Comparison of ENCODE assay signal across 9 mouse cellular contexts in the genomic region with DNA sequence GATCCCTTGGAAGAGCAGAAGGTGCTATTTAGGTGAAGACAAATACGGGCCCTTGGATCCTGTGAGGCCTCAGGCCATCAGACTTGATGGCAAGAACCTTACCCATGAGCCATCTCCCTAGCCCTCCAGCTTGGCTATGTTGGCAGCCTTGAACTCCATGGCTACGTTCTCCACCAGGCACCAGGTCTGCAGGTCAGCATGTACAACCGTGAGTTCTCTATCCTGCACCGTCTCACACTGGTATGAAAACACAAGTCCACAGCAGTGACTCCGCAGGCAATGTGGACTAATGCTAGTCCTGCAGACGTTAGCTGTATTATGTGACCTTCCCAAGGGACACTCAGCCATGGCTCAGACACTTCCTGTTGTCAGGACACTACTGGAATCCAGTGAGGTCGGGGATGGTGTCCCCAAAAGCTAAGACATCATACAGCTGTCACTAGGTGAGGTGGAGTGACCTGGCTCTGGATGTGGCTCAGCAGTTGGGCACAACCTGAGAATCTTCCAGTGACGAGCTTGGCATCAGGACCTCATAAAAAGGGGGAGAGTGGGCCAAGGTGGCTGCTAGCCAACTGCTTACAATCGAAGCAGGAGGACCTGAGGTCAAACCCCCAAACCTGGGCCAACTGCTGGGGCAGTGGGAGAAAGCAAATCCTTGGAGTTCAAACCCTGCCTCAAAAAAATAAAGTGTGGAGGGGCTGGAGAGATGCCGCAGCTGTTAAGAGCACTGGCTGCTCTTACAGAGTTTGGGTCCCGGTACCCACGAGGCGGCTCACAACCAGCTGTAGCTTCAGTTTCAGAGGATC. TPM values are rescaled to one million over a fixed set of nuclear protein-coding genes. Genes with fewer than 3 reads are reported as not detected.
DNase-seq lines count a peak whose midpoint lies in the region; ATAC-seq and TF ChIP-seq lines count a peak whose summit lies in the region.
"Had no signal": no experiment of that assay in that cellular context is flagged by ENCODE, and none has a peak within 500 bp of the region (broad histone marks: within the 10 kb centered on the region; RNA-seq: fewer than 3 reads in every experiment).

No protein-coding gene starts in this region.

- peak; percentile 5 for ATAC-seq in lung, postnatal 0 days
- ATAC-seq in stomach, embryonic 16.5 days (ENCODE audit: insufficient read depth, low FRiP score) = no peak
- ATAC-seq in activated CD4-positive, CD25-positive, alpha-beta regulatory T cell, adult 4 months = no peak

- H3K4me1 ChIP-seq in lung, postnatal 0 days (ENCODE audit: insufficient read depth, low read depth, low read length) = peaks cover 16% of the 10 kb centered on the region; the same call in 1 of the 2 replicates
- peaks cover 31% of the 10 kb centered on the region for H3K4me1 ChIP-seq in stomach, embryonic 16.5 days (ENCODE audit: control insufficient read depth, insufficient read depth, low read length)

- H3K4me2 ChIP-seq in lung, postnatal 0 days (replicated peaks; ENCODE audit: low read depth, low read length) = no peak overlapping the region
- H3K4me2 ChIP-seq in stomach, embryonic 16.5 days (ENCODE audit: low read depth, low read length) = no peak overlapping the region

- 53% methylated on average over 13 of the region's 13 CpGs for WGBS in lung, postnatal 0 days
- WGBS in stomach, embryonic 16.5 days = 70% methylated on average over 13 of the region's 13 CpGs

- no peaks in the 10 kb centered on the region for H3K27me3 ChIP-seq in lung, postnatal 0 days (replicated peaks; ENCODE audit: insufficient read depth, low read length)
- H3K27me3 ChIP-seq in stomach, embryonic 16.5 days (ENCODE audit: control insufficient read depth, insufficient read depth, low read length) = no peaks in the 10 kb centered on the region

- no peaks in the 10 kb centered on the region for H3K36me3 ChIP-seq in lung, postnatal 0 days (ENCODE audit: insufficient read depth, low read length)
- H3K36me3 ChIP-seq in stomach, embryonic 16.5 days (ENCODE audit: control insufficient read depth, insufficient read depth, low read length) = peaks cover 12% of the 10 kb centered on the region; the same call in 1 of the 2 replicates

- no peak for TF ChIP-seq EP300 in lung, postnatal 0 days (IDR thresholded peaks at IDR 0.05)

- peak; percentile 8; the same call in 1 of the 2 replicates for TF ChIP-seq CTCF in lung, postnatal 0 days (IDR thresholded peaks at IDR 0.05)

- DNase-seq in cerebellum, adult 9-10 months = peak; percentile 61
- no peak for DNase-seq in cerebellum, postnatal 25 days
- DNase-seq in lung, postnatal 0 days (ENCODE audit: low spot score) = peak; percentile 40
- DNase-seq in lung, postnatal 36 days = no peak
- peak; percentile 37 for DNase-seq in kidney, adult 18-20 months
- no peak for DNase-seq in urinary bladder, postnatal 25 days (ENCODE audit: low spot score)
- DNase-seq: liver, postnatal 0 days had no signal

- peak overlapping the region; percentile 76 for H3K27ac ChIP-seq in lung, postnatal 0 days (ENCODE audit: low read length)
- H3K27ac ChIP-seq in stomach, embryonic 16.5 days (ENCODE audit: low read length) = peak overlapping the region; percentile 55

- no peak overlapping the region for H3K4me3 ChIP-seq in lung, postnatal 0 days (ENCODE audit: low read depth, low read length)
- no peak overlapping the region for H3K4me3 ChIP-seq in stomach, embryonic 16.5 days (replicated peaks; ENCODE audit: low read length)

- no peaks in the 10 kb centered on the region for H3K9me3 ChIP-seq in lung, postnatal 0 days (ENCODE audit: low read length)
- no peaks in the 10 kb centered on the region for H3K9me3 ChIP-seq in stomach, embryonic 16.5 days (replicated peaks; ENCODE audit: control insufficient read depth, low read length)

- H3K9ac ChIP-seq in lung, postnatal 0 days (replicated peaks; ENCODE audit: low read depth) = no peak overlapping the region
- H3K9ac ChIP-seq in stomach, embryonic 16.5 days (ENCODE audit: low read length) = peak overlapping the region; percentile 32; the same call in 1 of the 2 replicates

RNA-seq across cellular contexts. Expression of gene Spc24, which starts 5.4 kb away (rescaled TPM):
- 13.4 and 15.7 TPM in 2 replicates for polyA plus RNA-seq in lung, postnatal 0 days (2015; fragmentation: Nextera tagmentation; extraction: Ambion mirVana)
- 83.7 and 87.5 TPM in 2 replicates for polyA plus RNA-seq in stomach, embryonic 16.5 days (2015; fragmentation: Nextera tagmentation; extraction: Ambion mirVana)
- 10 to 100 TPM; 18.7 to 25.8 TPM for polyA plus RNA-seq in activated CD4-positive, CD25-positive, alpha-beta regulatory T cell, adult 4 months (2017; shearing (Covaris generic))

RNA-seq across cellular contexts. Expression of gene Ldlr, which starts 31.4 kb away (rescaled TPM):
- 52.2 and 56.8 TPM in 2 replicates for polyA plus RNA-seq in lung, postnatal 0 days (2015; fragmentation: Nextera tagmentation; extraction: Ambion mirVana)
- 62.2 and 69.3 TPM in 2 replicates for polyA plus RNA-seq in stomach, embryonic 16.5 days (2015; fragmentation: Nextera tagmentation; extraction: Ambion mirVana)
- polyA plus RNA-seq in activated CD4-positive, CD25-positive, alpha-beta regulatory T cell, adult 4 months (2017; shearing (Covaris generic)) = 10 to 100 TPM; 12.6 to 20.6 TPM

RNA-seq across cellular contexts. Expression of gene Kank2, which starts 43.8 kb away (rescaled TPM):
- polyA plus RNA-seq in lung, postnatal 0 days (2015; fragmentation: Nextera tagmentation; extraction: Ambion mirVana) = 23.3 and 24.0 TPM in 2 replicates
- 11.2 and 11.6 TPM in 2 replicates for polyA plus RNA-seq in stomach, embryonic 16.5 days (2015; fragmentation: Nextera tagmentation; extraction: Ambion mirVana)
- polyA plus RNA-seq in activated CD4-positive, CD25-positive, alpha-beta regulatory T cell, adult 4 months (2017; shearing (Covaris generic)) = not detected

Comparison
In these comparisons a context has a peak if more than half of its experiments do, and no peak if none do; other contexts are left out.
1. DNase-seq: peak in cerebellum, adult 9-10 months (single experiment), lung, postnatal 0 days (single experiment) and kidney, adult 18-20 months (single experiment); none in cerebellum, postnatal 25 days (0 of 2), lung, postnatal 36 days (single experiment) and urinary bladder, postnatal 25 days (single experiment).
2. RNA of gene Kank2, which starts 43.8 kb away (polyA plus RNA-seq): 23.3 to 24.0 TPM in lung, postnatal 0 days and 11.2 to 11.6 TPM in stomach, embryonic 16.5 days; not detected in activated CD4-positive, CD25-positive, alpha-beta regulatory T cell, adult 4 months; every median in the first group is over 10 times any median in the second.